Mouse (Mus musculus): Measurements from ENCODE around the gene Tns4.
A peak's percentile ranks its signal among the peaks of the same experiment; 100 is the strongest.

Tns4 gene

DNA sequence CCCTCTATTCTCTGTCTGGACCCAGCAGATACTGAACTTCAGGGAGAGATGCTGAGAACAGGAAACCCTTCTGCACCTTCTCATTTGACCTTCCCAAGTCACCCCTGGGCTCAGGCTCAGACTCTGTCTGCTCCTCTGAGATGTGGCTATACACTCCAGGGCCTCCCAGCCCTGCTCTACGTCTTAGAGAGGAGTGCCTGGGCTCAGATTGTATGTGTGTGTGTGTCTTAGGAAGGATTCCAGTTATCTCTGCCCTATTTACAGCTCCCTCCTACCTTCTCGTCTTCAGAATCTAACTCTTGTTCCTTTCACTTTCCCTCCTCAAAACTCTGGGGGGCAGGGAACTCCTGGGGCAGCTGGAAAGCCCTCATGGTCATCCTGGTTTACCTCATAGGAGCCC is 620 bp downstream of the Tns4 start:
- no peak for DNase-seq

DNA sequence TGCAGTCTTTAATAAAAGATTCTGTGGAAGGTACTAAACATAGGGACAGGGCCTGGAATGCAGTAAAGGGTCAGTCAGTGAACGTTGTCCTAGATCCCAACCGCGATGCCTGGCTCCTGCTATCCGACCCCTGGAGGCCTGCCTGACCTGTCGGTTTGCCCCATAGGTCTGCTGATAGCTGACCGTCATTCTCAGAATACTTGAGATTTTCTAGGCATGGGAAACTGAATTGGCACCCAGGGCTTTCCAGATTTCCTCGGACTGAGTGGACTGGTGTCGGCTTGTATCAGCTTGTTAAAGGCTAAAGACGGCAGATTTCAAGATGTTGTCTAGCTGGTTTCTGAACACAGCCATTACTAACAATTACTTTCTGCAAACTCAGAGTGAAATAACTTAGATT is 4.7 kb downstream of the Tns4 start:
- no peak for DNase-seq

DNA sequence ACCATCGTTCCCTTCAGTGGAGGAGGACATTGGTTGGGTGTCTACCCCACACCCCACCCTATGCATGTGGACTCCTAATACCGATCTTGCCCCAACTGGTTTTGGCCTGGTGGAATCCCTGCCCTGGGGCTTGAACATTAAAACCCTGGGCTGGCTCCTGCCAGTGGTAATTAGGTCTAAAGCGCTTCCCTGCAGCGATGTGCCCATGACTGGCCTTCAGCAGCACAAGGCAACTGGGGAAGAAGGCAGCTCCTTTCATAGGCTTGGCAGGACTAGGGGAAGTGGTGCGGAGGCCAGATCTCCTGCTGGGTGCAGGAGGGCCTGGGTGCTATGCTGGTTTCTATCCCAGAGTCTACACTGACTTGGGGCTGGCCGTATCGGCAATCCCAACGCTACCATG is 5.6 kb downstream of the Tns4 start:
- no peak for DNase-seq

DNA sequence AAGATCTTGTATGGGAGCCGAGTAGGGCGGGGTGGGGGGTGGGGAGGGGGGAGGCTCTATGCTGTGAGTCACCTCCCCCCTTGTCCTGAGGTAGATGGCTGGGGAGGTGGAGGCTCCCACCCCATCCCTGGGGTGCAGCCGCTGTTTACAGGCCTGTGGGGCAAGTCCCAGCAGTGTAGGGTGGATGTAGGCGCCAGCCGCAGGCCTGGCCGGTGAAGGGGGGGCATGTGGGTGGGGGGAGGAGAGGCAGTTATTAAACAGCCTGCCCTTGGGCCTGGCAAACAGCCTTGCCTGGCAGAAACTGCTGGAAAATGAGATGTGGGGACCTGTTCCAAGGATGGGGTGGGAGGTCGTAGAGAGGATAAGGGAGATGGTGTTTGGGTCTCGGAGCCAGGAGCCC is 7.0 kb downstream of the Tns4 start:
- peak; percentile 38 to 56 for DNase-seq

DNA sequence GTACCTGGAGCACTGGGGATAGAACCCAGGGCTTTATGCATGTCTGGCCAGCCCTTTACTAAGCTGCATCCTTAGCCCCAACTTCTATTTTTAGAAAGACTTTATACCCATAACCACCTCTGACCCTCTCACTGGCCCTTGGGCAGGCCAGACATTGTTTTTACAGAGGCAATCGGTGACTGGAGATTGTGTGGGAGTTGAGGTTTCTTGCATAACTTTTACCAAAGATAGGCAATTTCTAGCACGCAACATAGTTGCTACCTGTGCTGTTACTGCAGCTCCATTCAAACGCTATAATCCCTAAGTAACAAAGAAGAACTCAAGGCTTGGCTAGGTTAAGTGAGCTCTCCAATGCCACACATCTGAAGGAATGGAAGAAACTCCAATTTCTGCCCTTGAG is 7.5 kb downstream of the Tns4 start:
- no peak for DNase-seq

DNA sequence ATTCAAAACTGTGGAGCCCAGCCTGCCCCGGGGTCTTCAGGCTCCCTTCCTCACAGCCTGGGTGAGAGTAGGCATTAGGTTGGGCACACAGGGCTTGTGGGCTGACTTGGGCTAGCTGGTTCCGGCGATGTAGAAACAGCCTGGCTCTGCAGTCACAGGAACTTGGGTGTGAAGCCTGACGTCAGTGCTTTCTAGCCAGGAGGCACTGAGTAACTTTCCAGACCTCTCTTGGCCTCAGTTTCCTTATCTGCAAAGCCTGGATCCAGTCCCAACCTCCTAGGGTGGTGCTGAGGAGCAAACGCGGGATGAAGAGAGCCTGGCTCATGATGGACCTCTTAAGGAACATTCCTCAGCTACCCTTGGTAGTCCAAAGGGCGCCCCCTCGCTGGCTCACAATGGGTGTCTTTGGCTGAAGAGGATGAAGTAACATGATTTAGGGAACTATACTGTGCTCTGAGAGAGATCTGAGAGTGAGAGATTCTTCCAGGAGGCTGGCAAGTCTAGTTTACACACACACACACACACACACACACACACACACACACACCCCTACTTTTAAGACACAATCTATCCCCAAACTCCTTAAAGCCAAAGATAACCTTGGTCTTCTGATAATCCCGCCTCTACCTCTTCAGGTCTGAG is 8.1 kb downstream of the Tns4 start:
- no peak for DNase-seq

DNA sequence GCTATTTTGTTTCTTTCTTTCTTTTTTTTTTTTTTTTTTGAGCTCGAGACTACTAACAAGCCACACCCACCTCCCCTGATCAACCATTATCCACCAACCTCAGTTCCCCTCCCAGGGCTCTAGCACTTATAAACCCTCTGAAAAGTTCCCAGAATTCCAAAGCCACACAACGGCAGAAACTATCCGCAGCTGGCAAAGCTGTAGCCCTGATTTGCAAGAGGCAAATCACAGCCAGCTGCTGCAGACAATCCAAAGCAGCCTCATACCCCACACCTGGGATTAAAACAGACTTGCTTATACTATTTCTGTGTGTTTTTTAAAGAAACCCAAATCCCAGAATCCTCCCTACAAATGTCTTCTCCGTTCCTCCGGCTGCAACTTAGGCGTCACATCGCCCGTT is 11.2 kb downstream of the Tns4 start:
- DNase-seq, result no peak

DNA sequence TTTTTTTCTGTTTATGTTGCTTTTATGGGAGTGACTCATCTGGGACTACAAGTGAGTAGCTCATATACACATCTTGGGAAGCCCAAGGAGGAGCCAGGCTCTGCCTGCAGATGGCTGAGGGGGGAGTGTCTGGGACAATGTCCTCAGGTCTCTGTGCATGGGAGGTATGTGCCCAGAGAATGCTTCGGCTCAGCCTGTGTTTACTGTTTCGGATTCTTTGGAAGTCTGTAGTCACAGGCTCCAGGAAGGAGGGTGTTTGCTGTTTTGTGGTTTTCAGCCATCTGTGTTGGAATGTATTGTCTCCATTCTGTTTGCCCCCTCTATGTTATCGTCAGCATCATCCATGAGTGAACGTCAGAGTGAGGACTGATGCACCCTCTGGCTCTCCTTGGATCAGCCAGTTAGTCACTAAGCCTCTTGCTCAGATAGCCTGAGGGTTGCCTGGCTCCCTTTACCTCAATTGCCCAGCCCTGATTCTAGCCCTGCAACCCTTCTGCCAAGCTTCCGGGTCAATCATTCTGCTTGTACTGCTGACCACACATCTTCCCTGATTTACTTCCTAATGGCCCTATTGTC is 12.3 kb downstream of the Tns4 start:
- peak in 1 of 2 experiments; percentile 50 for DNase-seq

DNA sequence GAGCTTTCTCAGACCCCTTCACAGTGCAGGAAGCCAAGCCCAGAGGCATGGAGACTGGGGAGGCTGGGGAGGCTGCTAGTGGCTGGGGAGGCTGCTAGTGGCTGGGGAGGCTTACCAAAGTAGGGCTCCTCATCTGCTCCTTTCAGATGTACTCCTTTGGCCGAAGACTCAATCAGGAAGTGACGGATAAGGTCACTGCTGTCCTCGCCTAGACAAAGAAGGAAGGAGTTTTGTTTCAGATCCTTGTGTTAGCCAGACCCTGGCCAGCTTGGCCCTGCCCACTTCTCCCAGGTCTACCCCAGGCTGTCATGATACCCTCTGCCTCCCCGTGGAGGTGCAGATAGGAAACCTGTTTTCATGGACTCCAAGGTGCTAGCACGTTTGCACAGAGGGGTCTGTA is 15.3 kb downstream of the Tns4 start:
- DNase-seq, result no peak

DNA sequence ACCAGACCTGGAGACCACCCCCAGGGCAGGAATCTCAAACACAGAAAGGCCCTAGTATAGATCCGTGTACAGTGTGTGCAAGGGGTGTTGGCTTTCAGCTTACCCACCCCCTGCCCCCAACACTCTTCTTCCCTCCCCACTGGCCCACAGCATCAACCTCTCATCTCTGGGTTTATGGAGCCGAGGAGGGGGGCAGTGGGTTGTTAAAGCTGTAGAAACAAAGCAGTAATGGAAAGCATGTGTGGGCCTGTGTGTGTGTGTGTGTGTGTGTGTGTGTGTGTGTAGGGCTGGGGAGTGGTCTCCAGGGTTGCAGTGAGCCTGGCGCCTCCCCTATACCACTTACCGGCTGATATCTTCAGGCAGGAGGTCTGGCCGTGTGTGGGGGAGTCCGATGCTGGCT is 17.2 kb downstream of the Tns4 start:
- no peak for DNase-seq

DNA sequence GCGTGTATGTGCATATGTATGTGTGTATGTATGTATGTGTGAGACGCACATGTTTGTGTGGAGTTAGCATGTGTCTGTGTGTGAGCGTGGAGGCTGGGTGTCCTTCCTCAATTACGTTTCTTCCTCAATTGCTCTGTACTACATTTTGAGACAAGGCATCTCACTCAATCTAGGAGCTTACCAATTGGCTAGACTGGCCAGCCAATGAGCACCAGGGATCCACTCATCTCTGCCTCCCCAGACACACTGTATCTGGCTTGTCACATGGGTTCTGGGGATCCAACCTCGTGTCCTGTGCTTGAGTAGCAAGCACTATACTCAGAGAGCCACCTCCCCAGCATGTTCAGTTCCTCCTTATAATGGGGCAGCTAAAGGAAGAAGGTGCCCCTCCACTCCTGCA is 20.7 kb downstream of the Tns4 start:
- no peak for DNase-seq

DNA sequence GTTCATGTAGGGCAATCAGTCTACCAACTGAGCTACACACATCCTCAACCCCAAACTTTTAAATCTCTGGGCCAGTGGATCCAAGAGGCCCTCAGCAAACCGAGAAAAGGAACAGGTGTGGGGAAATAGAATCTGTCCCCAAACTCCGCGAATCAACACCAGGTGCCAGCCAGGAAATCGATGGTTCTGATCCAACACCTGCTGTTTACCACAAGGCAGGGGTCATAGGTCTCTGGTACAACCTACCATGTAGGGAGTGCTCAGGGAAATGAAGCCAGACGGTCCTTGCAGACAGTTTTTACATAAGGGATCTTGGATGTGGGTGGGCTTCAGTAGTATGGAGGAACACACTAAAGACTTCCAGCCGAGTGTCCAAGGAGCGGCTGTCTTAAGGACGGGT is 21.5 kb downstream of the Tns4 start:
- no peak for DNase-seq

DNA sequence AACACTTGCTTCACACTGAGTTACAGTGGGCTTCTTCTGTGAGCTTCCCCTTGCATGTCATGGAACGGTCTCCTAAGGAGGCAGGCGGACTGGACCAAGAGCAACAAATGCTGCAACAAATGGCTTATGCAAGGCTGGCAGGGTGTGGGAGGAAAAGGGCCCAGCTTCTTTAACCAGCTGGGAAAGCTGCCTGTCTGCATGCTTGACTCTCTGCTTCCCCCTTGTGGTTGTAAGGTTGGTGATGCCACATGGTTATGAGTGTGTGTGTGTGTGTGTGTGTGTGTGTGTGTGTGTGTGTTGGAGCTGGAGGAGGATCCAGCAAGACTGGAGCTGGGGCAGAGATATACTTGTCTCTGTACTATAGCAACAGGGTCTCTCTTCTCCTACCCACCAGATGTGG is 23.1 kb downstream of the Tns4 start:
- DNase-seq, result peak; percentile 89

DNA sequence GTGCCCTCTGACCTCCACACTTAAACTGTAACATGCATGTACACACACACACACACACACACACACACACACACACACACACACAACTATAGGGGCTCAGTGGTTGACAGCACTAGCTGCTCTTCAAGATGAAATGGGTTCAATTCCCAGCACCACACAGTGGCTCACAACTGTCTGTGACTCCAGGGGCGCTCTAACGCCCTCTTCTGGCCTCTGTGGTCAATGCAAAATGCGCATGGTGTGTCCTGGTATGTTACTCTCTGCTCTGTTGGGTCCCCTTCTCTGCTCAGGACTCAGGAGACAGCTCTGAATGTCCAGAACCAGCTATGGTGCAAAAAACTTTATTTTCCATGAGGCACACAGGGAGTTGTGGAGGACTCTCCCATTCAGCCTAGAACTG is 23.8 kb downstream of the Tns4 start:
- DNase-seq, result no peak

DNA sequence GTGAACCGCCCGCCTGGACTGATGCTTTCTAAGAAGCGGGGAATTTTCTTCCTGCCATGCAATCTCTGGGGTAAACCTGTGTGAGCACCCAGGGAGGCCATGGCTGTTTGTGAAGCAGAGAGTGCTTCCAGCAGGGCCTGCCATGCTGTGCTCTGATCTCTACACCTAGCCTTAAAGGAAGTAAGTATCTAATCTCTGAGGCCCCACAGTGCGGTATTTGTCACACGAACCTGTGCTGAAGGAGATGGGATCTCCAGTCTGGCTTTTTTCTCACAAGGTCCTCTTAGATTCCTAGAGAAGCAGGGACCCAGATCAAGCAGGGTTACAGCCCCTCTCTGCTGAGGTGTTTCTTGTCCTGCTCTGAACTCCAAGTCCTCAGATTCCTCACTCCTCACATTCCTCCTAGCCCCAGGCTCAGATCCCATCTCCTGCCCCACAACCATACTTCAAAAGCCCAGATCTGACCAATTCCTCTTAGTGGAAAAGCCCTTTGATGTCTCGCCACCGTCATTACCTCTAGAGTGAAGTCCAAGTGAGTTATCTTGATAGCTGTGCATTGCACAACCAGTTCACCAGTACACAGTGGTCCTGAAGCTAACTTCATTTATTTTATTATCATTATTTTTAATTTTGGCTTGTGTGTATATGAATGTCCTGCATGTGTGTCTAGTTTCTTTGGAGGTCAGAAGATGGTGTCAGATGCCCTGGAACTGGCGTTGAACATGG is 25.5 kb downstream of the Tns4 start:
- no peak for DNase-seq

DNA sequence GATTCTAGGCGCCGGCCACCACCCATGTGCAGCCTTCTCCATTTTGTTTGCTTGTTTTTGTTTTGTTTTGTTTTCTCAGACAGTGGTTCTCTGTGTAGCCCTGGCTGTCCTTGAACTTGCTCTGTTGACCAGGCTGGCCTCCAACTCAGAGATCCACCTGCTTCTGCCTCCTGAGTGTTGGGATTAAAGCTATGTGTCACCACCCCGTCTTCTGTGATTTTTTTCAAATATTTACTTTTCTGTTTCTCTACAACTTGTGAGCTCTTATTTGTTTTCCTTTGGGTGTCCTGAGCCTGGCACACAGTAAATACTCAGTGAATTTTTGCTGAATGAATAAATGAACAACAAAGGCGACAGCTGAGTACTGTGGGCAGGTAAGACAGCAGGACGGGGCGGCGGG is 26.4 kb downstream of the Tns4 start:
- DNase-seq, result no peak

DNA sequence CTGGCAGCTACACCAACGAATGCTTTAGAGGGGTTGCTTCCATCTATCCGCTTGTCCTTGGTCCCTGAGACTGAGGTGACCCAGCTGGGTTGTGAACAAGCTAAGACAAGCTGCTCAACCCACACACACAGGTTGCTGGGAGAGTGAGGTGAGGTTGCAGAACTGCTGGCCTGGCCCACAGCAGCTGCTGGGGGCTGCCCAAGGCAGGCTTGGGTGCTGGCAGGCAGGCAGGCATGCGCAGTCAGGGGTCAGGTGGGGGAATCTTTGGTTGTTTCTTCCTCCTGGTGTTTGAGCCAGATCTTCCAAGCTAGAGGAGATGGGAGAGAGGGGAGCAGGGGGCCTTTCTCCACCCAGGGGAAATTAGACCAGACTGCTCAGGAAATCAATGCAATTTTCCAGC is 28.7 kb downstream of the Tns4 start:
- peak; percentile 27 to 61 for DNase-seq

DNA sequence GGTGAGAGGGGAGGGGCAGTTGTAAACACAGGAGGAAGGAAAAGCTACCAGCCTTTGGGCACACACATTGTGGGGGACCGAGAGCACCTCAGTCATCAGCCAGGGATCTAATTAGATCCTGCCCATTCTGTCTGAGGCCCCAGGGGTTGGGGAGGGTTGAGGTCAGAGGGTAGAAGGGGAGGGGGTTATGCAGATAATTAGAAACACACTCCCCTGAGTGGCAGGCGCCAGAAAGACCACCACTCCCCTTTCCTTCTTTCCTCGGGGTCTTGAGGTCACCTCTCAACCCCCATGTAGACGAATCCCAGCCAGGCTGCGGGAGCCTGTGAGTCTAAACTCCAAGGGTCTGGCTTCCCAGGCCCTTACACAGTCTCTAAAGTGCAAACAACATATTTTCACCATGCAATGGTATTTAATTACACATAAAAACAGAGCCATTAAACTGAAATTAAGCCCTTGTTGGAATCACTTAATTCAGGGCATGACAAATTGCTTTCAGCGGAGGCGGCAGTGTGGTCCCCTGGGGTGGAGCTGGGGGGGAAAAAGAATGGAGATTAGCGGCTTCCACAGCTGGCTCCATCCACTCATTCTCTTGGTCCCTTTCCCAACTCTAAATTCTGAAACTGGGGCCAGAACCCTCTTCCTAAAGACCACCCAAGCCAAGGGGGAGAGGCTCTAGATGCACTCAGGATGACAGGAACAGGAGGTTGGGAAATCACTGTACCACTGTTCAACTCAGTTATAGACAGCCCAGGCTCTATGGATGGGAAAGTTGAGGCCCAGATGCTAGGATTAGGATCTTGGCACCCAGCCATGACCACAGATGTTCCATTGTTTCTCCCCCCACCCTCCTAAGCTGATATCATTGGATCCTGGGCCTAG is 33.3 kb downstream of the Tns4 start:
- DNase-seq, result peak; percentile 45 to 83

DNA sequence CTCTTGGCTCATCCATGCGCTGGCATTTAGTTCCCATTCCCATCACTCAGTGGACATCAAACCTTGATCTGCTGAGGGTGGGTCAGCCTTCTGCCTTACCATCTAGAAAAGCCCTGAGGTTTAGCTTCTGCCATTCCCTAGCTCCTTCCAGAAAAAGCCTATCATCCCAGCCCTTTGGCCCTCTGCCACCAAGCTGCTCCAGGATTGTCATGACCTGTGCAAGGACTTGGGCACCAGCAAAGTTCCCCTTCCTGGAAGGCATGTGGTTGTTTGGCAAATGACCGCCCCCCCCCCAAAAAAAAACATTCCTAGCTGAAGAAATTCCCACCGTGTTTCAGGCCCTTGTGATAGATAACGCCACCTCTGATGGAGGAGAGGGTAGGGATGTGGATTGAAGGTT is 34.0 kb downstream of the Tns4 start:
- peak; percentile 34 to 60 for DNase-seq

DNA sequence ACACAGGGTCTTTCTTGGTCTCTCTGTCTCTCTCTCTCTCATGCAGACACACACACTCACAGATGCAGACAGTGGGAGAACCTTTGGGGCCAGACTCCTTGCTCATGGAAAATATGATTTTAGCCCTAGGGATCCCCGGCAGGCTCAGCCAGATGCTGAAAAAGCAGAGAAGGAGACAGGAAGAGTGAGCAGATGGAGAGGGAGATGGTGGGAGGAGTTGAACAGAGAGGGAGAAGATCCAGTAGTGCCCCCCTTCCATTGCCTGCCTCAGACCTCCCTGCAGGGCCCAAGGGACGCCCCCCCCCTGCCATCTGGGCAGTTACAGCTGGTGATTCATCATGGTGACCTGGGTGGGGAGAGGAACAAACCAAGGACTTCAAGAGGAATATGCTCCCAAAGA is 41.5 kb downstream of the Tns4 start:
- DNase-seq, result peak in 1 of 2 experiments; percentile 34

DNA sequence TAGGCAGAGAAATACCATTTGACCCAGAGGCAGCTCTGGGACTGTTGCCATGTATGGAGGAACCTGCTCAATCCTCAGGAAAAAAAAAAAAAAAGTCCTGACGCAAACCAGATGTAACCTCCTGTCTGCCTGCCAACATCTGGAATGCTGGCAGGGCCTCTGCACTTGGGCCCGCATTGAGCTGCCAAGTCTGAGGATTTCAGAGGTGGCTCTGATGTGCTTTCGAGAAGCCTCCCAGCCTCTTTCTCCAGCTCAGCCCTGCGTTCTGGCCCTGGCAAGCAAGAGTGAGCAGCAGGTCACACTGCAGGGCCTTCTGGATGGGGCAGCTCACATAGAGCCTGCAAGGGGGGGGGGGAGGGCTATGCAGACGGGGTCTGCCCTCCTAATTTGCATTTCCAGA is 42.0 kb downstream of the Tns4 start:
- peak; percentile 75 to 89 for DNase-seq

DNA sequence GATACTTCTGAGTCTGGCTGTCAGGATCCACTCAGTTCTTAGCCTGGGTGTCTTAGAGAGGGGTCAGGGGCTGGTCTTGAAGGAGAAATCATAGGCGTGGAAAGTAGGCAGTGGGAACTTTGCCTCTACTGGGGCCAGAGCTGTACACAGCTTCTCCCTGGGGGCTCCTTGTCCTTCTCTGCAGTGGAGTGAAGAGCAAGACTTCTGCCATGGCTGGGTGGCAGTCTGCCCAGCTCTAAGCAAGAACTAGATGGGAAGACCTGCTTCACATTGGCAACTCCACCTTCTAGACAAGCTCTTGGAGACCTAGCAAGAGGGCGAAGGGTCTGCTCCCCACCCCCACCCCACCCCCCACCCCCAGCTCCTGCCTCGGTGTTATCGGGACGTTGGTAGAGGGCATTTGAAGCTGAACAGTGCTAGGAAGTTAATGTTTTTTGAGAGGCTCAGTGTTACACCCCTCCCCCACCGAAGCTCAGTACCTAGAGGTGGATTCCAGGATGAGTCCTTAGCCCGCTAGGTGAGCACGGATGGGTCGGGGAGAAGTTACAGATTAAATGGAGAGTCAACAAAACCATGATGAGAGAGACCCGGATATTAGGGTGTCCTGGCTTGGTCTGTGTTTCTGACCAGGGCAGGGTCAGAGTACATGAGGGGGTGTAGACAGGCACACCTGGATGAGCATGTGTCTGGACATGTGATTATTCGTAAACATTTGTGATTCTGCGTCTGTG is 43.8 kb downstream of the Tns4 start:
- DNase-seq, result no peak

DNA sequence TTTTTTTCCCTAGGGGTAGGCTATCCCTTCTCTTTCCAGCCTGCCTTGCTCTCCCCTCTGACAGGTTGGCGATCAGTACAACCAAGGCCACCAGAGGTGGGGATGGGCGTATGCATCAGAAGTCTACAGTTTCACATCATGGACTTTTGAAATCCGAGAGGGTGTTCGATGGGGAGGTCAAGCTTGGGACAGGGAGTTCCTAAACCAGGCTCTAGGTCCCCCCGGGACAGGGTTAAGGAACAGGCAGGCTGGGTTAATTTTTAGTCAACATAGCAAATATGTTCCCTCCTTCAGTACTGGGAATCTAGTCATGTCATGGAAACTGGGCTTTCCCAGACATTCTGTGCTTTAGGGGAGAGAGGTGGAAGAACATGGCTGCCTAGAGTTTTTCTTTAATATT is 44.8 kb downstream of the Tns4 start:
- no peak for DNase-seq
